Mouse (Mus musculus) ES-Bruce4 (cell line): ENCODE measurements around the gene Prmt1.

Experiments
- CTCF ChIP-seq: IDR thresholded peaks from one replicate; pipeline ENCODE4 v1.8.1; 2011; ENCODE audit warnings: low read depth, low read length
- POLR2A ChIP-seq: IDR thresholded peaks from one replicate; pipeline ENCODE4 v1.8.1; 2011; ENCODE audit warnings: low read length; ENCODE audit not compliant: insufficient read depth

GRCm38 (mm10) chr7:44999753-45000152, 13.4 kb upstream of the Prmt1 start:
- TF ChIP-seq POLR2A, result no peak
- TF ChIP-seq CTCF, result no peak
